ENCODE assay signal across 18 mouse cellular contexts in the genomic region with DNA sequence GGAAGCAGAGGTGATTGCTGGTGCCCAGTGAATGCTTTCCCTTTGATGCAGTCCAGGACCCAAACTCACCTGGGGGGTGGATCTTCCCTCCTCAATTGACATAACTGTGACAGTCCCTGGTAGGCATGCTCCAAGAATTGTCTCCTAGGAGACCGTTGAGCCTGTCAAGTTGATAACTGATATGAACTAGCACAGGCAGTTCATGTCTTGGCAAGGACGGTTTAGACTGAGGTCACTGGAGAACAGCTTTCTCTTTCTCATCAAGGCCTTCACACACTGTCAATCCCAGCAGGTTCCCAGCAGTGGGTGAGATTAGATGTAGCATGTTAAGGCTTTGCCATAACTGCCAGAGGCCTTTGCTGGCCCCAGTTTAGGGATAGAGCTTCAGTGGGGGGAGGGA.
DNase-seq lines count a peak whose midpoint lies in the region; TF ChIP-seq lines count a peak whose summit lies in the region.
"Had no signal": no experiment of that assay in that cellular context is flagged by ENCODE, and none has a peak within 500 bp of the region (broad histone marks: within the 10 kb centered on the region; RNA-seq: fewer than 3 reads in every experiment).

No protein-coding gene starts in this region.

- intact Hi-C loops in heart, postnatal 25 days (cut with DNase I) = loop anchor here (5.0 kb wide), 1 partner anchor 81 kb away; no protein-coding TSS in a partner anchor

- peak overlapping the region; percentile 77 for H3K27ac ChIP-seq in layer of hippocampus, adult 2 months
- H3K27ac ChIP-seq: embryonic facial prominence, embryonic 15.5 days; hindbrain, embryonic 13.5 days; limb, embryonic 13.5 days; liver, embryonic 15.5 days; neural tube, embryonic 13.5 days had no signal

- no peak overlapping the region for H3K4me3 ChIP-seq in layer of hippocampus, adult 2 months
- H3K4me3 ChIP-seq: embryonic facial prominence, embryonic 15.5 days; hindbrain, embryonic 13.5 days; limb, embryonic 13.5 days; liver, embryonic 15.5 days; neural tube, embryonic 13.5 days had no signal

- DNase-seq in adrenal gland, adult 2 months = peak; percentile 47
- DNase-seq in adrenal gland, postnatal 25 days = no peak
- DNase-seq in heart, adult 11 months = peak; percentile 93
- DNase-seq in heart, postnatal 25 days (ENCODE audit: low spot score) = no peak
- DNase-seq in layer of hippocampus, adult 2 months (ENCODE audit: low spot score in 2 of 2) = no peak
- DNase-seq in layer of hippocampus, adult 18-20 months (ENCODE audit: low spot score in 2 of 2) = no peak
- peak; percentile 17 for DNase-seq in adipocyte (ENCODE audit: low spot score)
- no peak for DNase-seq in kidney, postnatal 36 days
- DNase-seq: cerebellum, adult 18-20 months; kidney, adult 8-10 months; kidney, postnatal 14 days; midbrain, embryonic 14.5 days; thymus, postnatal 36 days had no signal

- no peak for TF ChIP-seq CTCF in layer of hippocampus, adult 2 months (conservative IDR thresholded peaks at IDR 0.05)

Comparison
In these comparisons a context has a peak if more than half of its experiments do, and no peak if none do; other contexts are left out.
1. DNase-seq: peak in adrenal gland, adult 2 months (single experiment), heart, adult 11 months (single experiment) and adipocyte (single experiment); none in adrenal gland, postnatal 25 days (single experiment), heart, postnatal 25 days (single experiment), layer of hippocampus, adult 2 months (0 of 2), layer of hippocampus, adult 18-20 months (0 of 2) and kidney, postnatal 36 days (0 of 2).